Mouse (Mus musculus) adrenal gland, postnatal 14 days (tissue): ENCODE measurements at regions not wholly inside any gene's neighbourhood (a gene's known extent, or its start where the extent isn't known, plus 50 kb on each side); places are given as distances from the start of the nearest gene placed in this dataset.

Experiments
- DNase-seq: peaks from one replicate; pipeline ENCODE4 v3.0.0; 2021; ENCODE audit warnings: mixed read lengths
- microRNA-seq, 2 experiments: library from miRNA; unstranded; fragments of <30 nt; microRNA quantifications; one replicate each; pipeline ENCODE4 v1.2.0; 2021

DNA sequence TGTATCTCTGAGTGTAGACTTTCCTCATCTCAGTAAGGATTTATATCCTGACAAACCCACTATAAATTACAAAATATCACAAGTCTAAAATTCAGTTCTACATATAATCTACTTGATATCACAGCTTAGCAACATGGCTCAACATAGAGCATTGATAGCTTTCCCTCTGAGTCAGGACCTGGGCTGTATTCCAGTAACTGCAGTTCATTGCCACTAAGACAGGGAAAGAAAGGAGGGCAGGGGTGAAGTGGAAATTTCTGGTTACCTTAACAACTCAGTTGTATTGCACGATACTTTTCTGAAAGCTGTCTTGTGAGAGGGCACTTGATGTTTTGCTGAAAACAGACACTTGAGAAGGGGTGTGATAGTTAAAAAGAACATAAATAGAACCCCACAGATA, 635.0 kb downstream of the Utrn start:
- peak; percentile 50 for DNase-seq

DNA sequence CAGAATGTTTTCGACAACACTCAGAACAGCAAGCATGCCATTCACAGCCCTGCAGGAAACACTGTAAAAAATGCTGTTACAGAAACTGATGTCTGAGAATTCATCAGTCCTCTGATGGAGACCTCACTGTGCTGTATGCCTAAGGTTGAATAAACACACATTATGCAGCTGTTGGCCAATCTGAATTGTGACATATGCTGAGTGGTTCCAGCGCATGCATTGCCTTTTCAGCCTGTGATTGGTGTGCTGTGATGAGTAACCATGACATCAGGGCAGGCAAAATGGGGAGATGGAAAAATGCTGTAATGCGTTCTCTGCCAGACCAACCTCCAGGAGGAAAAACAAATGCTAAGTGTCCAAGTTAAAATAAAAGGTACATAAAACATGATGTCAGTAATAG, 620.3 kb downstream of the Utrn start:
- DNase-seq, result no peak

DNA sequence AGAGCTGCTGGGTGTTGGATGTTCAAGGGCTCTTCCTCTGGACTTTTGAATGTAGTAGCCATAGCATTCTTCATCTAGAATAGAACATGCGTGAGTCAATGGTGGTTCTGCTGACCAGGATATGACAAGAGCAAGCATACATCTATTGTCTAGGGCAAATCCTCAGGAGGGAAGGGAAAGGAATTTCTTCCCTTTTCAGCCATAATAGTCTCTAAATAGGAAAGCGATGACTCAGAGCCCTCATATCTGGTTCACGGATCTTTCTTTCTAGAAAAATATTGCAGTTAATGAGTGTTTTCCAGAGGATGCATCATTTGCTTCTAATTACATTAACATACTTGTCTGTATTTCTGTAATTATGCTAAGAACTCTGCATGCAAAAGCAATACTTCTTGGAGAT, 615.9 kb downstream of the Utrn start:
- no peak for DNase-seq

DNA sequence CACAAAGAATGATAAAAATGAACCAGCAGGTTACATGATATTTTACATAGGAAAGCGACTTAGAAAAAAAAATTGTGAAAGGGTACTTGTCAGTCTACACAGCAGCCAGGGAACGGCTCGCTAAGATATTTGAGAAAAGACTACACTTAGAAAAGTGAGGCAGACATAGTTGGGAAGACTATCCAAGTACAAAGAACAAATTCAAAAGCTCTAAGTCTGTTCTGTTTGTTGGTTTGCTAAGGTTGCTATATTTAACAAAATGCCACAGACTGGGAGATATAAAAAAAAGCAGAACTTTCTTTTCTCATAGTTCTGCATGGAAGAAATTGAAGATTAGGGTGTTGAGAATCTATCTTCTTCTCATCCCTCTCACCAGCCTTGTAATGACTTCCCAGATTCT, 583.5 kb downstream of the Utrn start:
- DNase-seq, result no peak

DNA sequence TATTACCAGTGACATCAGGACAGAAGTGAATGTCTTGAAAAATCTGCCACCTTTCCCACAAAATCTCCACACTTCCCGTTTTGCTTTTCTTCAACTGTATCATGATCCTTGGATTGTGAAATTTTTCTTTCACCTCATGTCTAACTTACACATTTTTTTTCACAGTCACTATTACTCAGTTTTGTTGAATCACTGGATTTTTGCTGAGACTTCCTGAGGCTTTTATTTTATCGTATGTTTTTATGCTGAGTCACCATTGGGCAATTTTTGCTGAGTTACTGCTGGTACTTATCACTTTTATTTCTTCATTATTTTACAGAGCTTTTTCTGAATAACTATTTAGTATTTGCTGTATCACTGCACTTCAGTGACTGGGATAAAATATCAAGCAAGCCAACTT, 570.3 kb downstream of the Utrn start:
- DNase-seq, result no peak

DNA sequence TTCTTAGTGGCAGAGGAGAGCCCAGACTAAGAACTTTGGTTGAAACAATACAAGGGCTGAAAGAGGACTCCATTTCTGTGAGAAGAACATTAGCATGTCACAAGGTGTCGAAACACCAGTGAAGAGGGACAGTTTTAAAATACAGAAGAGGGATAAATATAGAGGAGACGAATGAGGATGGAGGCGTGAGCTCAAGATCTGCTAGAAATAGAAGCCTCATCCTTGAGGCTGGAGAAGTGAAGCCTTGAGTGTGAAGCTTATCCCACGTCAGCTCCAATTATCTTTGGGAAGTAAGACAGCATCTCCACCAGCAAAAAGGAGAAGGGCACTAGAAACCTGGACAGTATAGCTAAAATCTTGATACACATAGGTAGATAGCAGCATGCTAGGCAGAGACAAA, 566.8 kb downstream of the Utrn start:
- no peak for DNase-seq

DNA sequence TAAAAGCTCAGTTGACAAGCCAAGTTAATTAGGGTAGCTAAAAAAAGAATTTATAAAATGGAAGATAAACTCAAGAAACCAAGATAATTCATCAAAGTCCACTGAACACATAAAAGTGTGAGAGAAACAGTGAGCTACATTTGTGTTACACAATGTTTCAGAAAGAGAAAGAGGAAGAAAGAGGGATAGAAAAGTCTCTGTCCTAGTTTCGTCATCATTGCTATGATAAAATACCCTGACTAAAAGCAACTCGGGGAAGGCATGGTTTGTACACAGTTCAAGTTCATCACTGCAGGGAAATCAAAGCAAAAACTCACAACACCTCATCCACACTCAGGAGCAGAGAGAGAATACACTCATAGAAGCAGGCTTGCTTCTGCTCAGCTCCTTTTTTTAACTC, 548.9 kb downstream of the Utrn start:
- no peak for DNase-seq

Small RNAs in the stretch of these regions (microRNA-seq; reads per million reads assigned to microRNA genes)
- gene Gm22194, result 0 reads per million in 2 experiments
